In genomic region chr4:155420137-155420536, GRCm38 (mm10) we compare ENCODE assay signal across 26 mouse cellular contexts. TPM values are rescaled to one million over a fixed set of nuclear protein-coding genes. Genes with fewer than 3 reads are reported as not detected.
A peak's percentile ranks its signal among the peaks of the same experiment; 100 is the strongest.
DNase-seq lines count a peak whose midpoint lies in the region; ATAC-seq and TF ChIP-seq lines count a peak whose summit lies in the region.
"Had no signal": no experiment of that assay in that cellular context is flagged by ENCODE, and none has a peak within 500 bp of the region (broad histone marks: within the 10 kb centered on the region; RNA-seq: fewer than 3 reads in every experiment).

No protein-coding gene starts in this region.

- TF ChIP-seq POLR2A in cerebellum, adult 2 months (IDR thresholded peaks at IDR 0.05; ENCODE audit: borderline replicate concordance, insufficient read depth, low read length), result no peak

- peaks cover 21% of the 10 kb centered on the region for H3K4me1 ChIP-seq in cerebellum, adult 2 months (ENCODE audit: control insufficient read depth, insufficient read depth, low read length)
- H3K4me1 ChIP-seq in forebrain, embryonic 16.5 days (replicated peaks; ENCODE audit: control insufficient read depth, insufficient read depth, low read length), result no peaks in the 10 kb centered on the region
- H3K4me1 ChIP-seq: embryonic facial prominence, embryonic 10.5 days; heart, embryonic 12.5 days; hindbrain, embryonic 10.5 days; intestine, embryonic 15.5 days had no signal

- no peaks in the 10 kb centered on the region for H3K9me3 ChIP-seq in forebrain, embryonic 16.5 days (ENCODE audit: control insufficient read depth, low read length)
- H3K9me3 ChIP-seq: embryonic facial prominence, embryonic 10.5 days; heart, embryonic 12.5 days; hindbrain, embryonic 10.5 days; intestine, embryonic 15.5 days had no signal

- H3K4me2 ChIP-seq in forebrain, embryonic 16.5 days (ENCODE audit: low read length), result no peak overlapping the region
- H3K4me2 ChIP-seq: heart, embryonic 12.5 days; hindbrain, embryonic 14.5 days; intestine, embryonic 15.5 days had no signal

- no peaks in the 10 kb centered on the region for H3K36me3 ChIP-seq in forebrain, embryonic 16.5 days (ENCODE audit: control insufficient read depth, insufficient read depth)
- H3K36me3 ChIP-seq: heart, embryonic 12.5 days; intestine, embryonic 15.5 days had no signal

- H3K27ac ChIP-seq in gastrocnemius, adult 2 months, result no peak overlapping the region
- H3K27ac ChIP-seq in cerebellum, adult 2 months (ENCODE audit: insufficient read depth, low read length), result peak overlapping the region; percentile 60; the same call in 1 of the 2 replicates
- no peak overlapping the region for H3K27ac ChIP-seq in forebrain, embryonic 16.5 days (ENCODE audit: low read length)
- H3K27ac ChIP-seq: embryonic facial prominence, embryonic 10.5 days; hindbrain, embryonic 10.5 days; hindbrain, embryonic 14.5 days; intestine, embryonic 15.5 days had no signal

- no peak for ATAC-seq in forebrain, embryonic 16.5 days
- ATAC-seq: activated CD4-positive, CD25-positive, alpha-beta regulatory T cell, adult 4 months; forebrain, embryonic 14.5 days; intestine, embryonic 15.5 days; Patski had no signal

- 6% methylated on average over 3 of the region's 3 CpGs for WGBS in cerebellum, adult 2 months
- 88% methylated on average over 3 of the region's 3 CpGs for WGBS in forebrain, embryonic 16.5 days

- H3K9ac ChIP-seq in forebrain, embryonic 16.5 days (replicated peaks; ENCODE audit: low read depth, low read length), result no peak overlapping the region
- H3K9ac ChIP-seq: heart, embryonic 12.5 days; hindbrain, embryonic 14.5 days; intestine, embryonic 15.5 days had no signal

- DNase-seq in gastrocnemius, adult 2 months, result peak; percentile 55
- no peak for DNase-seq in gastrocnemius, postnatal 36 days
- peak; percentile 80 to 89 for DNase-seq in cerebellum, adult 2 months
- DNase-seq in cerebellum, postnatal 10 days, result peak; percentile 73 to 76
- peak; percentile 24 for DNase-seq in skeletal muscle tissue, adult 2 months (ENCODE audit: low read depth, low spot score)
- no peak for DNase-seq in urinary bladder, postnatal 36 days (ENCODE audit: low spot score in 2 of 2)
- DNase-seq in left cerebral cortex, adult 18-20 months (ENCODE audit: low spot score in 2 of 2), result no peak
- DNase-seq: adrenal gland, postnatal 14 days; gastrocnemius, postnatal 14 days; kidney, adult 2 months had no signal

- H3K27me3 ChIP-seq in cerebellum, adult 2 months (ENCODE audit: control insufficient read depth, insufficient read depth, low read length), result no peaks in the 10 kb centered on the region
- H3K27me3 ChIP-seq in forebrain, embryonic 16.5 days (replicated peaks; ENCODE audit: control insufficient read depth, insufficient read depth, low read length), result no peaks in the 10 kb centered on the region
- H3K27me3 ChIP-seq: heart, embryonic 12.5 days; intestine, embryonic 15.5 days; Patski had no signal

- TF ChIP-seq CTCF in gastrocnemius, adult 2 months (IDR thresholded peaks at IDR 0.05), result no peak
- TF ChIP-seq CTCF in cerebellum, adult 2 months (IDR thresholded peaks at IDR 0.05; ENCODE audit: borderline replicate concordance, insufficient read depth, low read depth, low read length), result no peak

- no peak overlapping the region for H3K4me3 ChIP-seq in gastrocnemius, adult 2 months
- no peak overlapping the region for H3K4me3 ChIP-seq in cerebellum, adult 2 months (replicated peaks; ENCODE audit: insufficient read depth, low read depth, low read length)
- no peak overlapping the region for H3K4me3 ChIP-seq in forebrain, embryonic 16.5 days (replicated peaks; ENCODE audit: low read length)
- H3K4me3 ChIP-seq: embryonic facial prominence, embryonic 10.5 days; heart, embryonic 12.5 days; hindbrain, embryonic 10.5 days; intestine, embryonic 15.5 days had no signal

- intact Hi-C loops in gastrocnemius, adult 2 months (cut with DNase I), result no loop called here
- intact Hi-C loops in gastrocnemius, postnatal 36 days (cut with DNase I), result no loop called here

RNA-seq across cellular contexts. Expression of gene Cfap74, which starts 11.1 kb away (rescaled TPM):
- 1 to 10 TPM in 1 of 2 experiments, under 1 TPM in 1; 0.23 to 1.0 TPM for total RNA-seq in gastrocnemius, adult 2 months (2021)
- under 1 TPM; 0.15 to 0.38 TPM for total RNA-seq in gastrocnemius, postnatal 36 days (2021)
- 18.7 and 22.0 TPM in 2 replicates for polyA plus RNA-seq in cerebellum, adult 2 months (2012; rRNA removed)
- 10 to 100 TPM; 12.0 to 13.1 TPM for total RNA-seq in left cerebral cortex, adult 18-20 months (2021)
- 4.2 and 4.9 TPM in 2 replicates for polyA plus RNA-seq in forebrain, embryonic 16.5 days (2015; fragmentation: Nextera tagmentation; extraction: Ambion mirVana)
- total RNA-seq: granulocyte monocyte progenitor cell, adult 5-6 weeks had no signal

RNA-seq across cellular contexts. Expression of gene Gabrd, which starts 22.2 kb away (rescaled TPM):
- total RNA-seq in gastrocnemius, adult 2 months (2021), result under 1 TPM; 0.20 TPM
- total RNA-seq in gastrocnemius, postnatal 36 days (2021), result under 1 TPM; 0.23 to 0.25 TPM
- polyA plus RNA-seq in cerebellum, adult 2 months (2012; rRNA removed), result 243 and 290 TPM in 2 replicates
- 10 to 100 TPM; 77.5 to 84.7 TPM for total RNA-seq in left cerebral cortex, adult 18-20 months (2021)
- 2.2 and 3.2 TPM in 2 replicates for polyA plus RNA-seq in forebrain, embryonic 16.5 days (2015; fragmentation: Nextera tagmentation; extraction: Ambion mirVana)
- total RNA-seq: granulocyte monocyte progenitor cell, adult 5-6 weeks; heart, adult 8-10 months; heart, postnatal 25 days had no signal
- polyA plus RNA-seq: C2C12; embryonic facial prominence, embryonic 10.5 days; embryonic facial prominence, embryonic 14.5 days; heart, embryonic 12.5 days; hindbrain, embryonic 10.5 days; Patski had no signal

RNA-seq across cellular contexts. Expression of gene Tmem52, which starts 48.8 kb away (rescaled TPM):
- total RNA-seq in gastrocnemius, adult 2 months (2021), result 100 to 1,000 TPM; 215 to 248 TPM
- total RNA-seq in gastrocnemius, postnatal 36 days (2021), result 100 to 1,000 TPM; 245 to 257 TPM
- polyA plus RNA-seq in cerebellum, adult 2 months (2012; rRNA removed), result 9.4 and 12.1 TPM in 2 replicates
- 1 to 10 TPM; 1.1 to 1.8 TPM for total RNA-seq in left cerebral cortex, adult 18-20 months (2021)
- not detected in 2 replicates for polyA plus RNA-seq in forebrain, embryonic 16.5 days (2015; fragmentation: Nextera tagmentation; extraction: Ambion mirVana)
- total RNA-seq: granulocyte monocyte progenitor cell, adult 5-6 weeks; MEL had no signal
- polyA plus RNA-seq: activated CD4-positive, CD25-positive, alpha-beta regulatory T cell, adult 4 months; C2C12; embryonic facial prominence, embryonic 10.5 days; forebrain, embryonic 14.5 days; heart, embryonic 12.5 days; heart, embryonic 16.5 days had no signal

RNA-seq across cellular contexts. Expression of gene Prkcz, which starts 59.0 kb away (rescaled TPM):
- total RNA-seq in gastrocnemius, adult 2 months (2021), result 1 to 10 TPM; 1.1 to 2.1 TPM
- total RNA-seq in gastrocnemius, postnatal 36 days (2021), result 1 to 10 TPM in 1 of 2 experiments, under 1 TPM in 1; 0.87 to 1.2 TPM
- polyA plus RNA-seq in cerebellum, adult 2 months (2012; rRNA removed), result 245 and 253 TPM in 2 replicates
- 100 to 1,000 TPM; 216 to 223 TPM for total RNA-seq in left cerebral cortex, adult 18-20 months (2021)
- polyA plus RNA-seq in forebrain, embryonic 16.5 days (2015; fragmentation: Nextera tagmentation; extraction: Ambion mirVana), result 68.9 and 86.5 TPM in 2 replicates
- total RNA-seq: granulocyte monocyte progenitor cell, adult 5-6 weeks had no signal

Comparison
In these comparisons a context has a peak if more than half of its experiments do, and no peak if none do; other contexts are left out.
1. DNase-seq: peak in gastrocnemius, adult 2 months (single experiment), cerebellum, adult 2 months (2 of 2), cerebellum, postnatal 10 days (2 of 2) and skeletal muscle tissue, adult 2 months (single experiment); none in gastrocnemius, postnatal 36 days (0 of 2), urinary bladder, postnatal 36 days (0 of 2) and left cerebral cortex, adult 18-20 months (0 of 2).
2. RNA of gene Cfap74, which starts 11.1 kb away (total RNA-seq): 12.0 to 13.1 TPM in left cerebral cortex, adult 18-20 months; 0.23 to 1.0 TPM in gastrocnemius, adult 2 months and 0.15 to 0.38 TPM in gastrocnemius, postnatal 36 days; every median in the first group is over 4 times any median in the second.
3. RNA of gene Gabrd, which starts 22.2 kb away (total RNA-seq): 77.5 to 84.7 TPM in left cerebral cortex, adult 18-20 months; 0.23 to 0.25 TPM in gastrocnemius, postnatal 36 days and 0.20 TPM in gastrocnemius, adult 2 months; every median in the first group is over 10 times any median in the second.
4. RNA of gene Tmem52, which starts 48.8 kb away (total RNA-seq): 245 to 257 TPM in gastrocnemius, postnatal 36 days and 215 to 248 TPM in gastrocnemius, adult 2 months; 1.1 to 1.8 TPM in left cerebral cortex, adult 18-20 months; every median in the first group is over 10 times any median in the second.